Mouse (Mus musculus) heart, postnatal 4 days (tissue): ENCODE results near the gene Slc4a11. TPM values are rescaled to one million over a fixed set of nuclear protein-coding genes. Genes with fewer than 3 reads are reported as not detected.
"Not testable (repeated sequence)": the region's sequence is repeated elsewhere in the genome, so short reads cannot be mapped to it uniquely, and the experiment has no call there.

ENCODE experiments used
- DNase-seq: peaks from one replicate; pipeline ENCODE4 v3.0.0; 2021
- total RNA-seq, 2 experiments: library from RNA; stranded (reverse); gene quantifications; 2 replicates each; pipeline ENCODE4 v1.2.3; 2021

Gene Slc4a11
- total RNA-seq, 2 experiments from 2014 or later: 0.12 to 0.16 TPM

DNA sequence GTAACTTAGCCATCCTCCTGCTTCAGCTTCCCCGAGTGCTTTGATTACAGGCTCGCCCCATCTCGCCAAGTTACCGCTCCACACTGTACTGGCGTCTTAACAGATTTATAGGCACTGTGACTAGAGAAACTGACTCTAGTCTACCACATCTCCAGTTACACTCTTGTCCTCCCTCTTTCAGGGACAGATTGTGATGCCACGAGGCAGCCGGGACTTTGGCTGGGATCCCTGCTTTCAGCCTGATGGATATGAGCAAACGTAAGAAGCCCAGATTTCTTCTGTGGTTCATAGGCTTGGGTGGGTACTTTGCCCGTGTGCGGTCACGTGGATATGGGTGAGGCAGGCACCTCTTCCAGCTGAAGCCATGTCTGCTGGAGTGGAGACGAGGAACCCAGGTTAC lies 18.2 kb downstream of the Slc4a11 start:
- DNase-seq: no peak

GRCm38 (mm10) chr2:130677211-130677610 lies 20.1 kb downstream of the Slc4a11 start:
- no peak for DNase-seq

GRCm38 (mm10) chr2:130667559-130667958 lies 29.8 kb downstream of the Slc4a11 start, which contains the start of gene Itpa:
TSS of gene Itpa (plus strand) at chr2:130667610.
- DNase-seq: peak; percentile 85

- peak; percentile 93 for DNase-seq
Observed at GRCm38 (mm10) chr2:130664102-130664701, 33.1 kb downstream of the Slc4a11 start, which contains the start of gene Ddrgk1. TSS of gene Ddrgk1 (minus strand) at chr2:130664659.

DNA sequence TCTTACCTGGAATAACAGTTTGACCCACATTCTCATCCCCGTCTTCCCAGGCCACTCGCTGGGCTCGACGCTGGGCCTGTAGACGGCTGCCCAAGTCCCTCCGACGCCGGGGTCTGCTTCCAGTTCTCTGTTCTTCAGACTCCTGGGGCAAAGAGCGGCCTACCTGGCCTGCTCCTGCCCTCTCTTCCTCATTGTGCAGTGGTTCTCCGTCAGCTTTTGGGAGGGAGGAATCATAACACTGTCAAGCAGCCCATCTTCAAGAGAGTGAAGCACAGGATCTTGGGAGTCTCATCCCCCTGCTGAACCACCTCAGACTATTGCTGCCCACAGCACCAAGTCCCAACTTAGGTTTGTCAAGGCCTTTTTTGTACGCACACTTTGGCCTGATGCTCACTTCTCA lies 34.0 kb downstream of the Slc4a11 start:
- DNase-seq: no peak

GRCm38 (mm10) chr2:130658530-130658929 lies 38.8 kb downstream of the Slc4a11 start:
- DNase-seq: no peak

DNA sequence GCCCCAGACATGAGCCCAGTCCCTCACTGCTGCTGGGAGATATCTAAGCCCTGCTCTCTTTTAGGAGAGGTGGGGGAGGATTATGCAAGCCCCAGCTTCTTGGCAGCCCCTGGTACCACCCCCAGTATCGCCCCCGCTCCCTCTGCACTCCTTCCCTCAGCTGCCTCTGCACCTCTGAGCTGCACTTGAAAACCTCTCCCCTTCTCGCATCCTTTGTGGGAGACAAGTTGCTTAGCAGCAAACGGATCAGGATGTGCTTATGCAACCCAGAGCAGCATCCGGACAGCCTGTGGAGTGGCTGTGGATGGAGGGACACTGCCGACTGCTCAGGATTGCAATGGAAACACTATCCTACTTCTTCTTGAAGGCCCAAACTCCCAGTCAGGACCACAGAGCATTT lies 39.8 kb downstream of the Slc4a11 start:
- DNase-seq: no peak

DNA sequence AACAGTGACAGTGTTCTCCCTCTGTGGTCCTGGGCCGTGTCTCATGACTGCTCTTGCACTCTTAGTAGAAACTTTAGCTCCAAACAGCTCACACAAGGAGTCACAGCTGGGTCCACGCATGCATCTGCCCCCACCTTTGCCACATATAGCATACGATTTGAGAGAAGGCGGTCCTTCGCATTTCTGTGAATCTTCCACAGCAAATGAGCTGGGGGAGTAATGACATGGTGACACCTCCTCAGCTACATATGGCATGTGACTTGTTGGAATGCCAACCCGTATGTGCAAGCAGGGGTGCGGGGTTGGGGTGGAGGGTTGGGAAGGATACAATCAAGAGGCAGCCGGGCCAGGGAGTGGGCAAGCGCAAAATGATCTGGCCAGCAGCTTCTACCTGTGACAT lies 40.8 kb downstream of the Slc4a11 start:
- DNase-seq: no peak

- DNase-seq: no peak
Observed at GRCm38 (mm10) chr2:130655660-130656339, 41.5 kb downstream of the Slc4a11 start.

- no peak for DNase-seq
Observed at GRCm38 (mm10) chr2:130653760-130654159, 43.6 kb downstream of the Slc4a11 start.

- DNase-seq: no peak
Observed at GRCm38 (mm10) chr2:130653303-130653702, 44.0 kb downstream of the Slc4a11 start.

GRCm38 (mm10) chr2:130649028-130649427 lies 48.3 kb downstream of the Slc4a11 start:
- not testable (repeated sequence) for DNase-seq

- no peak for DNase-seq
Observed at GRCm38 (mm10) chr2:130645198-130645597, 52.1 kb downstream of the Slc4a11 start.

DNA sequence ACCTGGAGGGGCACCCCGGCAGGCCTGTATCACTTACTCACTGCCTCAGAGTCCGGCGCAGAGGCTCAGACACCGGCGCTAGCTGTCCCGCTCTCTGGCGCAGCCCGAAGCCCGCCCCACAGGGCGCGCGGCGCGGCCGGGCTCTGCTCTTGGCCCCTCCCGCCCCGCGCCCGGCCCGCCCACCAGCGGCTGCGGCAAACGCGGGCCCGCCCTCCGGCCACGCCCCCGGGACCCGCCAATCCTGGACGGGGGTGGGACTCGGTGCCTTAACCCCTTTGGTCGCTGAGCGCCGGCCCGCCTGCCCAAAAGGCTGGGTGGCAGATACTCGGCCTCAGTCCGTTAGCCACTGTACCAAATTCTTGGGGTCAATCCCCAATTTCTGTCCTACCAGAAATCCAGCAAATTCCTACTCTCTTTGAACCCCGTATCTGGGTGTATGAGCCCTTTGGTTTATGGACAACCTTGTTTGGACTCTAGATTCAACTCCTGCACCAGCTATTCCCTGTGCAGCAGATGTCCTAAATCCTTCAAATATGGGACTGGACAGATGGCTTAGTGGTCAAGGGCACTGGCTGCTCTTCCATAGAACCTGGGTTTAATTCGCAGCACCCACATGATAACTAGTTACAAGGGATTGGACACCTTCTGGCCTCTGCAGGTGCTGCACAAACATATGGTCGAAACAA lies 54.5 kb downstream of the Slc4a11 start, which contains the start of gene Lzts3:
Gene Lzts3, minus strand, starts transcription at position 120 of the 686 bp plus-strand sequence.
- peak; percentile 96 for DNase-seq

DNA sequence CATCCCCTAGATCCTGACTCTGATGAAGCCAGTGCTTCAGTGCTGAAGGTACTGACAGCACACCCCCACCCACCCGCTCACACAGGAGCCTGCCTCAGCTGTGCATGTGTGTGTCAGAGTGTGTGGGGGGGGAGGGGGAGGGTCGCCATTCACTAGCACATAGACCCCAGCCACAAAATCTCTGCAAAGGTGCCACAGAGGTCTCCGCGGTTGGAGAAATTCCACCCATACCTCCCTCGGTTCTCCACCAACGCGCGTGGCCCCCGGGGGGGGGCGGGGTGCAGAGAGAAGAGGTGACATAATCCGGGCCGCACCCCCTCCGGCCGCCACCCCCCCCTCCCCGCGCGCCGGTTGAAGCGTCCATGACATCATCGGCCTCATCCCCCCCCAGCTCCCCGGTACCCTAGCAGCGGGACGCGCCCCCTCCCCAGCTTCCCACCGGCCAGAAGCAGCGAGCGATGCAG lies 55.1 kb downstream of the Slc4a11 start:
- no peak for DNase-seq

DNA sequence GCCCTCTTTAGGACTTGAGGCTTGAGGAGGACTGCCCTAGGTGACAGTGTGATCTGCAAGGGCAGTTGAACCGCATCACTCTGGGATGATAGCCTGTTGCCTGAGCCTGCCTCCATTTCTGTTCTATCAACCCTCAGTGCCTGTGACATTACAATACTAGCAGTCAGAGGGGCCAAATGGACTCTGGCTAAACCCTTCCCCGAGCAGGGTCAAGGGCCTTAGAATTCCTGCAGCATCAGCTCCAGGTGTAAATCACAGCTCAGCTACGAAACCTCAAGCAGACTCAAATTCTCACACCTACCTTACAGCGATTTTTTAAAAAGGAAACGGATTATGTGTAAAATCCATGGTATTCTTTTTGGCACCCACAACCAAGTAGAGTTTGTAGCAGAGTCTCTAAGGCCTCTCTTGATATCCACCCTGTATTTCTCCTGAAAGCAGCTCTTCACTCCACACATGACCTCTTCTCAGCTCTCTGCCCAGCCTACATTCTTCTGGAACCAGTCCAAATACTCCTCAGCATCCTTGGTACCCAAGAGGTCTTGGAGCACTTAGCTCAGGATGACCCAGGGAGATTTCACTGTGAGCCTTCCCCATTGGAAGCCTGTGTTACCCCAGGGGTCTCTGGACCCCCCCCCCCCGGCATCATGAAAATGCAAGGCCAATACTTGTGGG lies 55.8 kb downstream of the Slc4a11 start:
- DNase-seq: no peak

DNA sequence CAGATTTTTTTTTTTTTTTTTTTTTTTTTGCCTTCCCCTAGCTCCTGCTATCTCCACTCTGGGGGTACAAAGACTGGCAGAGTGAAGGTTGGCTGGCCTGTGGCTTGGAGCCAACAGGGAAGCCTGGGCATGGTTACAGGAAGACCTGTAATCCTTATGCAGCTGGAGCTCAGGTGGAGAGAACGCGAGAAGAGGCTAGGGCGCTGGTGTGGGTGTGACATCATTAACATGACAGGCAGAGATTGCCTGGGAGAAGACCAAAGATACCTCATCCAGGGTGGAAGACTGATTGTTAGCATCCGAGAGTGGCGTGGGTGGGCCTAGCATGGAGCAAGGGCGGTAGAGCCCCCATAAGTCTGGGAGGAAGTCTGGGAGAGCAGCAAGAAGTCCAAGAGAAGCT lies 58.0 kb downstream of the Slc4a11 start:
- DNase-seq: no peak

GRCm38 (mm10) chr2:130638101-130638611 lies 59.2 kb downstream of the Slc4a11 start:
- DNase-seq: no peak

GRCm38 (mm10) chr2:130635847-130636246 lies 61.5 kb downstream of the Slc4a11 start:
- DNase-seq: no peak

GRCm38 (mm10) chr2:130634739-130635411 lies 62.4 kb downstream of the Slc4a11 start:
- DNase-seq: peak; percentile 45
